Mouse (Mus musculus) adrenal gland, adult 18-20 months (tissue): Measurements from ENCODE around the gene Sgca. TPM values are rescaled to one million over a fixed set of nuclear protein-coding genes. Genes with fewer than 3 reads are reported as not detected.

ENCODE experiments used
- DNase-seq, 2 experiments: peaks; one replicate each; pipeline ENCODE4 v3.0.0; 2021 to 2022; ENCODE audit warnings: low spot score in 2 of 2
- total RNA-seq, 2 experiments: library from RNA; stranded (reverse); gene quantifications; 1 replicate in 1 of 2; 2 replicates in 1 of 2; pipeline ENCODE4 v1.2.3; 2021

Sgca gene
- total RNA-seq, 2 experiments from 2014 or later = 0.80 TPM; not detected in 1

DNA sequence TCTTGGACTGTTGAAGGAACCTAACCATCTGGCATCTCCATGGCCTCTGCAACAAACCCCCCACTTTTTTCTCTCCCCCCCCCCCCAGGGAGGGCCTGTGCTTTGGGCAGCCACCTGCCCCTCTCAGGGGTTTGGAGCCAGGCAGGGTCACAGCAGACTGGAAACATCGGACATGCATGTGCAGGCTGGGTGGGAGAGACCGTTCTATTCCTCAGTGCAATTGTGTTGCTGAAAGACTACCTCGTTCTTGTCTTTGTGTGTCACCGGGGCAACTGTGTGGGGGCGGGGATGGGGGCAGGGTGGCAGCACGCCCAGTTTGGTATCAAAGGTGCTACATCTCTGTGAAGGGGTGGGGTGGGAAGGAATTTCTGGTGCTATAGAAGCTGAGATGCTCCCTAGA is 24.0 kb downstream of the Sgca start:
- DNase-seq = no peak

DNA sequence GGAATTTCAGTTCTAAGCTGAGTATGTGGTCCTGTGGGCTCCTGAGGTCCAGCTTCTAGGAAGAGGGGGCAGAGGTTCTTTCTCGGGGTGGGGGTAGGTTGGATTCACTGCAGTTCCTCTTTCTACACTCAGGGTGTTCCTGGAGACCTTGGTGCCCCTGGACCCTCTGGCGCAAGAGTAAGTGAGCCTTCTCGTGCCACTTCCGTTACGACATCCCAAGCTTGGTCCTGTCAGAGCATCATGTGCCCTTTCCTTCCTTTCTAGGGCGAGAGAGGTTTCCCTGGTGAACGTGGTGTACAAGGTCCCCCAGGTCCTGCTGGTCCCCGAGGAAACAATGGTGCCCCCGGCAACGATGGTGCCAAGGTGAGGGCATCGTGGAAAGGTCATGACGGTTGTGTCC is 30.9 kb downstream of the Sgca start:
- DNase-seq = no peak

DNA sequence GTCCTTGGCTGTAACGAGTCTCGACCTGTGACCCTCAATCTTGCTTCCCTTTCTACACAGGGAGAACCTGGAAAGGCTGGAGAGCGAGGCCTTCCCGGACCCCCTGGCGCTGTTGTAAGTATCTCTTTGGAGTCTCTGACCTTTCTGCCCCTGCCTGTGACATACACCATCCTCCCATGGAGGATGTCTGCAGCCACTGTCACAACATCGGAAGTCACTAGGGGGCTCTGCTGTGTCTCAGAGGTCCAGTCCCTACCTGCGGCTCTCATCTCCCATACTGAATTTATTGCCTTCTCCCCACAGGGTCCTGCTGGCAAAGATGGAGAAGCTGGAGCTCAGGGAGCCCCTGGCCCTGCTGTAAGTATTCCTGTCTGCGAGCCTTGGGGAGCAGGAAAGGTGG is 31.8 kb downstream of the Sgca start:
- no peak for DNase-seq

DNA sequence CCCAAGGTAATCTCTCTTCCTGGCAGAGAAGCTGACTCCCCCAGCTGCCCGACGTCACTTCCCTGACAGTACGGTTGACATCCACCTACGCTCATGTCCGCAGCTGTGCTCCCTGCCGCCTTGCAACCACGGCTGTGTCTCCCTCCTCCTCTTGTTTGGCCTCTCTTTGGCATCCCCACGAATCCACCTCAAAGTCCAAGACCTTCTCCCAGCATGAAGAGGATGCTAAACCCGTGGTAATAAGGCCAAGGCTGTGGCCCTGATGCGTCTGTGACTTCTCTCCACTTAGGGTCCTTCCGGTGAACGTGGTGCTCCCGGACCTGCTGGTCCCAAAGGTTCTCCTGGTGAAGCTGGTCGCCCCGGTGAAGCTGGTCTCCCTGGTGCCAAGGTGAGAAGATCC is 33.1 kb downstream of the Sgca start:
- DNase-seq = no peak

DNA sequence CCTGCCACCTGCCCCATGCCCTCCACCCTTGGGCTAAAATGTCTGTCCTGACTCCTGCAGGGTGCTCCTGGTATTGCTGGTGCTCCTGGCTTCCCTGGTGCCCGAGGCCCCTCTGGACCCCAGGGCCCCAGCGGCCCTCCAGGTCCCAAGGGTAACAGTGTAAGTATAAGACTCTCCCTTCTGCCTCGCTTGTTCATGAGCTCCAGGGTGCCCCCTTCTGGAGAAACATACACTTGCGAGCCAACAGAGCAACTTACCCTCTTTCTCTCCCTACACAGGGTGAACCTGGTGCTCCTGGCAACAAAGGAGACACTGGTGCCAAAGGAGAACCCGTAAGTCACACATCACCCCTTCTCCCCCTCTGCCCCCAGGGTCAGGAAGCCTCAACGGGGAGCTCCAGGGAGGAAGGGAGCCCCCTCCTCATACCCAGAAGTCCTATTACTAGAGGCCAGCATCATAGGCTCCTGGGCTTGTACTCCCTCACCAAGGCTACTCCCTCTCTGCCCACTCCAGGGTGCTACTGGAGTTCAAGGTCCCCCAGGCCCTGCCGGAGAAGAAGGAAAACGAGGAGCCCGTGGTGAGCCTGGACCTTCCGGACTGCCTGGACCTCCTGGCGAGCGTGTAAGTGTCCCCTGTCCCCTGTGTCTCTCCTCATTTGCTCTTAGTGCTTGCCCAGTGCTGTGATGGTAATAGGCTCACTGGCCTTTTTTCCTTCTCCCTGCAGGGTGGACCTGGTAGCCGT is 33.7 kb downstream of the Sgca start:
- DNase-seq = peak; percentile 30 to 51

DNA sequence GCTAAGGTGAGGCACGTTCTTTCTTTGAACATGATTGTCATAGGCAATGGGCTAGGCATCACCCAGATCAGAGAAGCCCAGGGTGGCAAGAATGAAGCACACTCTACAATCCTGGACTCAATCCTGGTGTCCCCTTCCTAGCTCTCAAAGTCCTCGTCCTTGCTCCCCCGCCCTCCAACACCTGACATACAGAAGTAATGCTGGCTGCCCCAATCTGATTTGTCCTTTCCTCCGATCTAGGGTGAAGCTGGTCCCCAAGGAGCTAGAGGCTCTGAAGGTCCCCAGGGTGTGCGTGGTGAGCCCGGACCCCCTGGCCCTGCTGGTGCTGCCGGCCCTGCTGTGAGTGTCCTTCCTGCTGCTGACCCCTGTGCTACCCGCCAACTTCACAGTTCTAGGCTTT is 34.4 kb downstream of the Sgca start:
- no peak for DNase-seq

DNA sequence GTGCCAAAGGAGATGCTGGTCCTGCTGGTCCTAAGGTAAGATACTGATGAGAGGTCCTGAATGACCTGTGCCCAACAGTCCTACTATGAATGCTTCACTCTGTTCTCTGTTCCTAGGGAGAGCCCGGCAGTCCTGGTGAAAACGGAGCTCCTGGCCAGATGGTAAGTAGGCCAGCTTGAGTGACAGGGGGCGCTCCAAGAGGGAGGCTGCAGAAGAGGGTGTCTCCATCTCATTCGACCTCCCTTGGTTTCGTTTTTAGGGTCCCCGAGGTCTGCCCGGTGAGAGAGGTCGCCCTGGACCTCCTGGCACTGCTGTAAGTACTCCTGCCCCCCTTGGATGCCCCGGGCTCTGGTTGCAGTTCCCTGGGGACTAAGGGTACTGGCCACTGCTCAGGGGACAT is 35.0 kb downstream of the Sgca start:
- DNase-seq = no peak

DNA sequence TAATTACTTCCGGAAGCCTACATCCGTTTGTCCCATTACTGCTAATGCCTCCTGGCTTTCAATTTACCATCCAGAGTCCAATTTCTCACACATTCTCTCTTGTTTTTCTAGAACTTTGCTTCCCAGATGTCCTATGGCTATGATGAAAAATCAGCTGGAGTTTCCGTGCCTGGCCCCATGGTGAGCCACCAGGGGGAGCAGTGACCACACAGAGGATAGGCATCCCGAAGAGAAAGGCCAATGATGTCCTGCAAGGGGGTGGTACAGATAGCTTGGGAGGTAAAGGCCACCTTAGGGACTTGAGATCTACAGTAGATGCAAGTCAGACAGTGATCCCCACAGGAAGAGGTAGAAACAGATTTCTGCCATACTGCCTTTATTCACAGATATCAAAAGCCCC is 36.8 kb downstream of the Sgca start:
- peak; percentile 74 to 80 for DNase-seq

DNA sequence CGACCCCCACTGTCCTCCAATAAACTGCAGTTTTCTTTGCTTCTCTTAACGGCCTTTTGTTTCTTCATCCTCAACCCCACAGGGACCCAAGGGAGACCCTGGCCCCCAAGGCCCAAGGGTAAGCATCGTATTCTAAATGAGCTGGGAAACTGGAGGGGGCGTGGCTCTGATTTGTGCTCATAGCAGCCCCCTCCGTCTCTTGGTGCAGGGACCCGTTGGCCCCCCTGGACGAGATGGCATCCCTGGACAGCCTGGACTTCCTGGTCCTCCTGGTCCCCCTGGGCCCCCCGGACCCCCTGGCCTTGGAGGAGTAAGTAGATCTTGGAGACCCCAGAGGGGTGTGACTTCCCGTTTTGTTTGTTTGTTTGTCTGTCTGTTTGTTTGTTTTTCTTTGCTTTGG is 37.8 kb downstream of the Sgca start:
- DNase-seq = no peak

DNA sequence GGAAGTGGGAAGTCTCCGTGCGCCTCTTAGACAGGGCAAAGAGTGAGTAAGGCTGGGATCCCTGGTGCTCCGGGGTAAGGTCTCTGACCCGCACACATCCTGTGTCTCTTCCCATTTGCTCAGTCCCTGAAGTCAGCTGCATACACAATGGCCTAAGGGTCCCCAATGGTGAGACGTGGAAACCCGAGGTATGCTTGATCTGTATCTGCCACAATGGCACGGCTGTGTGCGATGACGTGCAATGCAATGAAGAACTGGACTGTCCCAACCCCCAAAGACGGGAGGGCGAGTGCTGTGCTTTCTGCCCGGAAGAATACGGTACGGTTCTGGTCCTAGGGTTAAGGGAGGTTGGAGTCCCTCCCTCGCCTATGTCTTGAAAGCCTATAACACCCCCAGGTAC is 38.3 kb downstream of the Sgca start:
- no peak for DNase-seq

DNA sequence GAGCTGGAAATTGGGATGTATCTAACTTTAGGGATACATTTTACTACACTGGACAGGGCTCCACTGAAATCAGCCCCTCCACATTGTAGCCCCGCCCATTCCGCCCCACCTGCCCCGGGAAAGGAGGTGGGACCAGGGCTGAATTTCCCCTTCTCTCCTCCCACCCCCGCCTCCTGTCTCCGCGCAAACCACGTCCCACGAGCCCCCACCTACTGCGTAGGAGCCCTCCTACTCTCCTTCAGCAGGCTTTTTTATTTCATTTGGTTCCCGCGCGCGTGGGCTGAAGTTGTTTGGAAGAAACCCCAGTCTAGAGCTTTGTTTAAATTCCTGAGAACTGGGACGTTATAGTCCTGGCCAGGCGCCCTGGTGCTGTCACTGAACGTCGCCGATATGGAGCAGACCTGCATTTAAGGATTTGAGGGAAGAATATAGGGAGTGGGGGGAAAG is 38.8 kb downstream of the Sgca start:
- peak in 1 of 2 experiments; percentile 28 for DNase-seq

DNA sequence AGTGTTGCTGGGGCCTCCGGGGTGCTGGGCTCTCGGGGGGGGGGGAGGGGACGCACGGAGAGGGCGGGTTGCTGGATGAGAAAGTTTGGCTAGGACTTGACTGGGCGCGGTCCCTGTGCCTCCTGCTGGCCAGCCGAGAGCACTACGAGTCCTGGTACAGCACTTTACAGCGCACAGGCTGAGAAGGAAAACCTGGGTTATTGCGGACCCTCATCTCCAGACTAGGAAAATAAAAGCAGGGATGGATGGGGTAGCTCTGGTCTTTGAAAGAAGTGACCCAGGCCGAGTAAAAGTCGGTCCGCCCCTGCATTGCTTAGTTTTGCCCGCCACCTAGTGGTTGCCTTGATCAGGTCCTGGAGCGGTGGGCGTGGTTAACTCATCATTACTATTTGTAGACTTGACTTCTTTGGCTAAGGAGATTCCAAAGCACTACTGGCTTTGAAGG is 39.3 kb downstream of the Sgca start:
- peak; percentile 85 to 89 for DNase-seq

DNA sequence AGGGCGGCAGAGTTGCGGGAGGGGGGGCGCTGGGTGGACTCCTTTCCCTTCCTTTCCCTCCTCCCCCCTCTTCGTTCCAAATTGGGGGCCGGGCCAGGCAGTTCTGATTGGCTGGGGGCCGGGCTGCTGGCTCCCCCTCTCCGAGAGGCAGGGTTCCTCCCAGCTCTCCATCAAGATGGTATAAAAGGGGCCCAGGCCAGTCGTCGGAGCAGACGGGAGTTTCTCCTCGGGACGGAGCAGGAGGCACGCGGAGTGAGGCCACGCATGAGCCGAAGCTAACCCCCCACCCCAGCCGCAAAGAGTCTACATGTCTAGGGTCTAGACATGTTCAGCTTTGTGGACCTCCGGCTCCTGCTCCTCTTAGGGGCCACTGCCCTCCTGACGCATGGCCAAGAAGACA is 40.1 kb downstream of the Sgca start, which contains the start of gene Col1a1:
TSS of gene Col1a1 (plus strand) at position 180 of the 400 bp plus-strand sequence.
- DNase-seq = peak in 1 of 2 experiments; percentile 45

DNA sequence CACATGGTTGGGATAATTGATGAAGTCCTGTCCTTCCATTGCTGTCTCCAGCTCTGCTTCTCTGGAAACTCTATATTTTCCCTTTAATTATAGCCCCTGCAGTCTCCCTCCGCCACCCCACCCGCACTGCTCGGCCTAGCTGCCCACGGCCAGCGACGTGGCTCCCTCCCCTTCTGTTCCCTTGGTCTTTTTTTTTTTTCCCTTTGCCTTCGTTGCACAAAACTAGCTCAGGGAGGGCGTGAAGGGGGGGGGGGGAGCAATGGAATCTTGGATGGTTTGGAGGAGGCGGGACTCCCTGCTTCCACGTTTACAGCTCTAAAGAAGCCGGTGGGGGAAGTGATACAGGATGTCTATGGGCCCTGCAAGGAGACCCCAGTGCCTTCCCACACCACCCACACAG is 41.6 kb downstream of the Sgca start:
- DNase-seq = no peak

DNA sequence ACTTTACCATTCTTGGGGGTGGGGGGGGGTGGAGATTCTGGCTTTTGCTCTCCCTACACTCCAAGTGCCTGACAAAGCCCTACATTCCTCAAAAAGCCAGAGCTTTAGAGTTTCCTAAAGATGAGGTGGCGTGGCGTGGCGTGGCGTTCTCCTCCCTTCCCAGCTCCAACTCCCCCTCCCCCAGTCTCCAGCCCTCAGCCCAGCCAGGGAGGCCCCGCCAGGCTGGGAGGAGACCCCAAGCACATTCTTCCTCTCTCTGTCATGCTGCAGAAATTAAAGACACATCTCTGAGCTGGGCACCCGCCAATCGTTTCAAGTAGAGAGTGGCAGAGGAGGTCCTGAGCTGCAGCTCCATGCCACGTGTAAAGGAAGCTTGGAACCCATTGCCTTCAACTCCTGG is 42.5 kb downstream of the Sgca start:
- no peak for DNase-seq

DNA sequence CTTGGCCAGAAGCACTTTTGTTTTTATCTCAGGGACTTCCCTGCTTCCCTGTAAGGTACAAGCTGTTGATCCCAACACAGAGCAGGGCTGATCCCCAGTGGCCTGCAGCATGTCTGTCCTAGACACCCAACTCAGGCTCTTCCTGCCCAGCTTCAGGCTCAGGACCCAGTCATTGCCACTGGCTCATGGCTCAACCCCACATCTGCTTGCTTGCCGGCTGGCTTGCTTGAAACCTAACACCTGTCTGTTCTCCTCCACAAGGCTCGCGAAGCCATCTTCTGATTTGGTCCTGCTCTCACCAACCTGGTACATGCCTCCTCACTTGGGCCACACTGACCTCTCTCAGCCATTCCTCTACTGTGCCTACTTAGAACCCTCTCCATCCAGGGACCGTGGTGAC is 46.0 kb downstream of the Sgca start:
- DNase-seq = no peak

DNA sequence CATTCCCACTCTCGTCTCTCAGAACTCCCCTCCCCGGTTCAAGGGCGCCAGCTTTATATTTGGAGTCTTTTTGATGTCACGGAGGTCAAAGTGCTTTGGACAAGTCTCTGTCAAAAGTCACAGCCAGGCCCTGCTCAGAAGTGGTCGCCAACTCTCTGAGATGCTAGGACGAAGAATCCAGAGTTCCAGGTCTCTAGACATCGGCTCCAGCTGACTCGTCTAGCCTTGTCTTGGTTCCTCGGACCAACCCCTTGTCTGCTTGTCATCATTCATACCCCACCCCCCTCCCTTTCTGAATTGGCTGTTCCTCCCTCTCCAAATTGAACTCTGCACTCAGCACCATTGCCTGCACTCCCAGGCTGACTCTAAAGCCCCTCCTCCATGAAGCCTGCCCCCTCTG is 46.5 kb downstream of the Sgca start:
- DNase-seq = no peak

DNA sequence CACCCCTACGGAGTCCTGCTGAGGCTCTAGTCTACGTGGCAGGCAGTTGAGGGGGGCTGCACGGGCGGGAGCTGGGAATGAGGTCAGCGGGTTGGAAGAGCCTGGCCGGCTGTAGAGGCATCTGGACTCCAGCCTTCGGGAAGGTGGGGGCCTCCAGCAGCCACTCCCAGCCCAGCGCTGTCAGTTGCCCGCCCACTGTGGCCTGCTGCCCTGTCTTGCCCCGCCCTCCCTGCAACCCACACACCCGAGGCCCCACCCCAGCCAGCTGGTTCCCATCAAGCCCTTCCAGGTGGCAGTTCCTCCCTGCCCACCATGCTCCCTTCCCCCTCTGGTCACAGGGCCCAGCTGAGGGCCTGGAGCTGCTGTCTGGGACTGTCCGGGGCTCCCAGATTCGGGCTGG is 47.3 kb downstream of the Sgca start:
- peak in 1 of 2 experiments; percentile 56 for DNase-seq

DNA sequence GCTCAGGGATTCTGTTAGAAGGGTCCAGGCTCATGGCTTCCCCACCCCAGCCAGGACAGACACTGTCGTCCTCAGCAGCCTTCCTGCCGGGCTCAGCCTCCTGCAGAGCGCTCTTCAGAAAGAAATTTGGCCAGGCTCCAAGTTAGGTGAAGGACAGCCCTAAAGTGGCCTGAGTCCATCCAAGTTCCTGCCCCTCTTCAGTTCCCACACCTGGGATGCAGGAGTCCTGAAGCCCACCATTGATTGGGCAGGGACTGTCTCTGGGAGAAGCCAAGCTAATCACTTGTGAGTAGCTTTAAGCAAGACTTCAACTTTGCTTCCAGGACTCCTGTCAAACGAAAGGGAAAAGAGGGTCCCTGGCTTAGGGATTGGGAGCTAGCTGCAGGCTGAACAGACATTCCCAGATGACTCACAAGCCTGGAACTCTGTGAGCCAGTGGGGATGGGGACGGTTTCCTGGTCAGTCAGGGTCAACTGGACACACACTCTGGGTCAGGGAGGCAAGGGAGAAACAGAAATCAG is 48.3 kb downstream of the Sgca start:
- no peak for DNase-seq

DNA sequence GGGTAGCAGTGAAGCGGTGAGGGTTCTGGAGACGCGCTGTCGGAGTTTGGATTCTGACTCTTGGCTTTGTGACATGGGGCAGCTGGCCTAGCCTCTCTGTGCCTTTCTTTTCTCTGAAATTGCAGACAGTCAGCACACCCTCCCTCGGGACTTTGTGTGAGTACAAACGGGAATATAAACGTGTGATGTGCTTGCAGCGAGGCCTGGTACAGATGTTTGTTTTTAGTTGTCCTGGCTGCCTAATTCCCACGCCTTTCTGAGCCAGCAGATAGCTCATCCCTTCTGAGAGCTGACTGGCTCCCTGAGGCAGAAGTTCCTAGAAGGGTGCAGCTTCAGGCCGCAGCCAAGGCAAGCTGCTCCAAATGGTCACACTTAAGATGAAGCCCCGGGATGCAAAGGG is 49.7 kb downstream of the Sgca start:
- DNase-seq = no peak

DNA sequence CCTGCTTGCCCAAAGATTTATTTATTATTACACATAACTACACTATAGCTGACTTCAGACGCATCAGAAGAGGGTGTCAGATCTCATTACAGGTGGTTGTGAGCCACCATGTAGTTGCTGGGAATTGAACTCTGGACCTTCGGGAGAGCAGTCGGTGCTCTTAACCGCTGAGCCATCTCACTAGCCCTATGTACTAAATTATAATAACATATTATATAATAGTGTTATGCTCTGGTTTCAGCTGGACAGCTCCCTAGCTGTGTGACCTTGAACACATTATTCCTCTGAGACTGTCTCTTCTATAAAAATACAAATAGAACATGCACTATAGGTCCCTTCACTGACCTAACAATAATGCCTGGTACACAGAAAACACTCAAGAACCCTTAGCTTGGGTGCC is 51.1 kb downstream of the Sgca start:
- DNase-seq = no peak

DNA sequence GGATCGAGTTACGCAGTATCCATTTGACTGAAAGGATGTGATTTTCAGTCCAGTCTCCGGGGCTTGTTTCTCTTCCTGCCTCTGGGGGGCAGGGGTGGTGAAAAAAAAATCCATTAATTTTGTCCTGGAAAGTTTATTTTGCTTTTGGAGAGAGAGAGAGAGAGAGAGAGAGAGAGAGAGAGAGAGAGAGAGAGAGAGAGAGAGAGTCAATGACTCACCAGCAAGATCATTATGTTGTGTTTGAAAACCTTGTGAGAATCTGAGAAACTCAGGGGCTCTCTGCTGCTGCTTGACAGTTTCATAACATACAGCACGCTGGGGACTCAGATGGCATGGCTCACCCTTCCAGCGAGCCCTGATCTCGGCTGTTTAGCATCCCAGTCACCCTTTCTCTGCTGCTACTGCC is 55.1 kb downstream of the Sgca start:
- DNase-seq = no peak

DNA sequence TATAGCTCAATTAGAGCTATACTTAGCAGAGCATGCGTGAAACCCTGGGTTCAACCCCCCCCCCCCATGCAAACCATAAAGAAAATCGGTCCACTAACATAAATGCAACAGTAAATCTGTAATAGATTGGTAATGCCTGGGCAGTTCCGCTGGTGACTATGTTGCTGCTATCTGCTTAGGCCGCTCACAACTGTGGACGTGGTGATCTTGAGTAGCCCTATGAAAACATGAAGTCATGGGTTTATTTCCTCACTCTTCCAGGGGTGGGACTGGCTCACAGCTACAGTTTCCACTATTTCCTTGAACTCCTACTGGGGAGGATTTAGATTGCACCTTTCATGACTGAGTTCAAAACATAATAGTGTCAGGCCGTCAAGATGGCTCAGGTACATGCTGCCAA is 58.4 kb downstream of the Sgca start:
- no peak for DNase-seq
